In genomic region chr14:54577089-54577982, GRCm38 (mm10) we compare ENCODE assay signal across 8 mouse cellular contexts. TPM values are rescaled to one million over a fixed set of nuclear protein-coding genes. Genes with fewer than 3 reads are reported as not detected.
DNase-seq lines count a peak whose midpoint lies in the region; ATAC-seq and TF ChIP-seq lines count a peak whose summit lies in the region.

Ajuba (minus strand) TSS chr14:54577558.

- H3K27ac ChIP-seq in hindbrain, embryonic 10.5 days, result peak within 1 kb of the TSS; percentile 96

- no peak for ATAC-seq in G1E (ENCODE audit: extremely low read depth, insufficient number of reproducible peaks, low FRiP score, poor library complexity, severe bottlenecking)

- TF ChIP-seq CTCF in G1E (IDR thresholded peaks at IDR 0.05; ENCODE audit: low read depth, low read length), result no peak

- no peak for DNase-seq in G1E (ENCODE audit: low spot score)
- peak; percentile 38 for DNase-seq in cerebellum, adult 9-10 months
- peak; percentile 65 to 77 for DNase-seq in frontal cortex, postnatal 10 days (ENCODE audit: low spot score in 2 of 2)
- DNase-seq in hindbrain, embryonic 10.5 days (ENCODE audit: low spot score), result peak; percentile 95
- peak; percentile 74 to 83 for DNase-seq in layer of hippocampus, postnatal 10 days (ENCODE audit: low spot score in 2 of 2)
- peak; percentile 90 for DNase-seq in lung, postnatal 14 days
- DNase-seq in ovary, postnatal 36 days (ENCODE audit: low spot score), result peak; percentile 91
- peak; percentile 65 for DNase-seq in thymus, postnatal 4 days

- peaks cover 48% of the 10 kb centered on the region for H3K27me3 ChIP-seq in G1E (ENCODE audit: insufficient read depth, low read length)
- H3K27me3 ChIP-seq in hindbrain, embryonic 10.5 days (ENCODE audit: insufficient read depth, poor library complexity, severe bottlenecking), result no peaks in the 10 kb centered on the region

- peaks cover under 1% of the 10 kb centered on the region for H3K36me3 ChIP-seq in G1E (replicated peaks)
- peaks cover 23% of the 10 kb centered on the region for H3K36me3 ChIP-seq in hindbrain, embryonic 10.5 days

- H3K9me3 ChIP-seq in G1E (replicated peaks), result peaks cover 28% of the 10 kb centered on the region
- H3K9me3 ChIP-seq in hindbrain, embryonic 10.5 days, result no peaks in the 10 kb centered on the region

- H3K4me1 ChIP-seq in G1E (ENCODE audit: insufficient read depth, low read depth, low read length), result peaks cover 46% of the 10 kb centered on the region
- H3K4me1 ChIP-seq in hindbrain, embryonic 10.5 days (replicated peaks), result peaks cover 54% of the 10 kb centered on the region

- peak within 1 kb of the TSS; percentile 58; the same call in 1 of the 2 replicates for H3K4me3 ChIP-seq in G1E (ENCODE audit: low read depth, low read length)
- H3K4me3 ChIP-seq in hindbrain, embryonic 10.5 days, result peak within 1 kb of the TSS; percentile 95

- under 1% methylated on average over 66 of the region's 66 CpGs for WGBS in hindbrain, embryonic 10.5 days

RNA-seq across cellular contexts. Expression of gene Ajuba, which starts in this region (rescaled TPM):
- total RNA-seq in G1E (2014; fragmentation: Nextera tagmentation), result not detected in 2 replicates
- 0.17 TPM in 1 of 2 replicates, not detected in the other for total RNA-seq in G1E (2017)
- polyA plus RNA-seq in G1E (2012), result 0.02 TPM in 1 of 2 replicates, not detected in the other
- 66.2 and 81.3 TPM in 2 replicates for polyA plus RNA-seq in hindbrain, embryonic 10.5 days (2016; fragmentation: Nextera tagmentation; extraction: Ambion mirVana)
- total RNA-seq in layer of hippocampus, postnatal 10 days (2021), result 1 to 10 TPM; 3.8 to 4.3 TPM

Comparison
In these comparisons a context has a peak if more than half of its experiments do, and no peak if none do; other contexts are left out.
1. RNA of gene Ajuba (total RNA-seq): 3.8 to 4.3 TPM in layer of hippocampus, postnatal 10 days; 0.17 TPM in G1E; every median in the first group is over 4 times any median in the second.
2. RNA of gene Ajuba (polyA plus RNA-seq): 66.2 to 81.3 TPM in hindbrain, embryonic 10.5 days; 0.02 TPM in G1E; every median in the first group is over 10 times any median in the second.